Mouse (Mus musculus): Measurements from ENCODE around the gene Large1. TPM values are rescaled to one million over a fixed set of nuclear protein-coding genes. Genes with fewer than 3 reads are reported as not detected.
"Not testable (repeated sequence)": the region's sequence is repeated elsewhere in the genome, so short reads cannot be mapped to it uniquely, and the experiment has no call there.

Gene Large1
- polyA plus RNA-seq, 2 experiments: 15.0 to 20.6 TPM

DNA sequence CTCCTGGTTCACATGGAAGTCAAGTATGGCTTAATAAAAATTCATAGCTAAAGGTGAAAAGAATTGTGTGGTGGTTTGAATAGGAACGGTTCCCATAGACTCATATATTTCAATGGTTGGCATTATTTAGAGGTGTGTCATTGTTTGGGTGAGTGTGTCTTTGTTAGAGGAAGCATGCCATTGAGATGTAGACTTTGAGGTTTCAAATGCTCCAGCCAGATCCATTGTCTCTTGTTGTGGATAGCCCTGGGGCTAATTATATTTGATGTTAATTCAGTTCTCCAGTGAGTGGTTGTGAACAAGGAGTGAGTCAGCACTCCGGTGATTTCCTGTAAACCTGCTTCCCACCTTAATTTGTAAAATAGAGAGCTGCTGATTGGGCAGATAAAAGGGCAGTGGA, 362.9 kb downstream of the Large1 start:
- DNase-seq (ENCODE audit: low spot score) (no peak), ATAC-seq (ENCODE audit: low FRiP score, low read depth) (no peak)
- H3K4me2 ChIP-seq (replicated peaks; ENCODE audit: low read depth, low read length, severe bottlenecking): no peak overlapping the region
- H3K36me3 ChIP-seq (ENCODE audit: control insufficient read depth, insufficient read depth, low read length): no peaks in the 10 kb centered on the region
- no peaks in the 10 kb centered on the region for H3K9me3 ChIP-seq (ENCODE audit: control insufficient read depth, low read length)
- H3K9ac ChIP-seq (ENCODE audit: low read depth, low read length, severe bottlenecking): no peak overlapping the region
- H3K4me1 ChIP-seq (ENCODE audit: control insufficient read depth, insufficient read depth, low read length): no peaks in the 10 kb centered on the region
- H3K27ac ChIP-seq (replicated peaks; ENCODE audit: low read depth, low read length): no peak overlapping the region
- WGBS: 87% methylated on average over 2 of the region's 2 CpGs
- no peaks in the 10 kb centered on the region for H3K27me3 ChIP-seq (ENCODE audit: control insufficient read depth, insufficient read depth, low read length)
- TF ChIP-seq POLR2A (IDR thresholded peaks at IDR 0.05; ENCODE audit: borderline replicate concordance, extremely low read depth, insufficient read depth, insufficient read length): no peak
- H3K4me3 ChIP-seq (replicated peaks; ENCODE audit: low read length): no peak overlapping the region

DNA sequence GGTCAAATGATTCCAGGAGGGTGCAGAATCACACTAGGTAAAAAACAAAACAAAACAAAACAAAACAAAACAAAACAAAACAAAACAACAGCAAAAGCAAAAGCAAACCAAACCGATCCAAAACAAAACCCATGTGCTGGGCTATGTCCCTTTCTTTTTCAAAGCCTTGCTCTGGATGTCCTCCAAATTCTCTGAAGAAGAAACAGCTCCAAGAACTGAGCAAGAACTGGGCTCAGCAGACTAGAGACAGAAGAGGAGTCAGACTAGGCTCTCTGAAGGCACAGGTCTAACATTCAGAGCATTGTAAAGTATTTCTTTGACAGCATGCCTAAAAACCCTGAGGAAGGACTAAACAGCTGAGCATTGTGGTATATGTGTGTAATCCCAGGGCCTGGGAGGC, 370.5 kb downstream of the Large1 start:
- Histone ChIP-seq H3K4me2 (replicated peaks; ENCODE audit: low read depth, low read length, severe bottlenecking) (no peak overlapping the region), H3K27ac (replicated peaks; ENCODE audit: low read depth, low read length) (no peak overlapping the region), H3K4me1 (ENCODE audit: control insufficient read depth, insufficient read depth, low read length) (no peaks in the 10 kb centered on the region), H3K9me3 (ENCODE audit: control insufficient read depth, low read length) (no peaks in the 10 kb centered on the region), H3K27me3 (ENCODE audit: control insufficient read depth, insufficient read depth, low read length) (no peaks in the 10 kb centered on the region), H3K9ac (ENCODE audit: low read depth, low read length, severe bottlenecking) (no peak overlapping the region), H3K4me3 (replicated peaks; ENCODE audit: low read length) (no peak overlapping the region), H3K36me3 (ENCODE audit: control insufficient read depth, insufficient read depth, low read length) (no peaks in the 10 kb centered on the region)
- ATAC-seq (ENCODE audit: low FRiP score, low read depth): no peak
- TF ChIP-seq POLR2A (IDR thresholded peaks at IDR 0.05; ENCODE audit: borderline replicate concordance, extremely low read depth, insufficient read depth, insufficient read length): no peak
- DNase-seq (ENCODE audit: low spot score): no peak
- WGBS: 94% methylated on average over 1 of the region's 1 CpGs

DNA sequence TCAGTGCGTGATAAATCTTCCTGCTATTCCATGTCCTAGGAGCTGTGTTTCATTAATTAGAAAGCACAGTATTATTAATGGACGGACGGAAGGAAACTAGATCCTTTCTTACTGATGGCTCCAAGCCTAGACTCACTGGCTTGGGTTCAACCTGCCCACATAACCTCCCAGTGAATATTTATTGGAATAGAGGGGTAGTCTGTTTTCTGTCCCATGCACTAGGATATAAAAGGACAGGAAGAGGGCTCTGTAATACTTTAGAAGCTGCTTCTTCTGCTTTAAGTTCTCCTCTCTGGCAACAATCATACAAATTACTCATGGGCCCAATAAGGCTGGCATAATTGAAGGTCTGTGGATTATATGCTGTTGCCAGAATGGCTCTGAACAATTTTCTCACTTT, 398.3 kb downstream of the Large1 start:
- TF ChIP-seq POLR2A (IDR thresholded peaks at IDR 0.05; ENCODE audit: borderline replicate concordance, extremely low read depth, insufficient read depth, insufficient read length): no peak
- H3K27me3 ChIP-seq (ENCODE audit: control insufficient read depth, insufficient read depth, low read length): no peaks in the 10 kb centered on the region
- no peaks in the 10 kb centered on the region for H3K9me3 ChIP-seq (ENCODE audit: control insufficient read depth, low read length)
- ATAC-seq (ENCODE audit: low FRiP score, low read depth) (no peak), DNase-seq (ENCODE audit: low spot score) (no peak)
- H3K4me3 ChIP-seq (replicated peaks; ENCODE audit: low read length): no peak overlapping the region
- H3K4me2 ChIP-seq (replicated peaks; ENCODE audit: low read depth, low read length, severe bottlenecking): no peak overlapping the region
- no peaks in the 10 kb centered on the region for H3K36me3 ChIP-seq (ENCODE audit: control insufficient read depth, insufficient read depth, low read length)
- 62% methylated on average over 3 of the region's 3 CpGs for WGBS
- no peak overlapping the region for H3K27ac ChIP-seq (replicated peaks; ENCODE audit: low read depth, low read length)
- H3K9ac ChIP-seq (ENCODE audit: low read depth, low read length, severe bottlenecking): no peak overlapping the region
- no peaks in the 10 kb centered on the region for H3K4me1 ChIP-seq (ENCODE audit: control insufficient read depth, insufficient read depth, low read length)

DNA sequence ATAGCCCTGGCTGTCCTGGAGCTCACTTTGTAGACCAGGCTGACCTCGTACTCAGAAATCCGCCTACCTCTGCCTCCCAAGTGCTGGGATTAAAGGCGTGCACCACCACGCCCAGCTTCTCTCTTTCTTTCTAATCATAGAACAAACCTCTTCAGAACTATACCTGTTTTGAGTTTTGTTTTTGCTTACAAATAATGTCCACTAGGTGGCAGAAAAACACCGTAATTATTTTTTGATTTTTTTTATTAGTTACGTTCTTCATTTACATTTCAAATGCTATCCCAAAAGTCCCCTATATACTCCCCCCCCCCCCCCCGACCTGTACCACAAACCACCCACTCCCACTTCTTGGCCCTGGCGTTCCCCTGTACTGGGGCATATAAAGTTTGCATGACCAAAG, 411.9 kb downstream of the Large1 start:
- H3K27ac ChIP-seq (replicated peaks; ENCODE audit: low read depth, low read length); H3K9ac ChIP-seq (ENCODE audit: low read depth, low read length, severe bottlenecking); ATAC-seq (ENCODE audit: low FRiP score, low read depth); DNase-seq (ENCODE audit: low spot score); H3K4me1 ChIP-seq (ENCODE audit: control insufficient read depth, insufficient read depth, low read length); H3K27me3 ChIP-seq (ENCODE audit: control insufficient read depth, insufficient read depth, low read length); H3K36me3 ChIP-seq (ENCODE audit: control insufficient read depth, insufficient read depth, low read length); H3K4me2 ChIP-seq (replicated peaks; ENCODE audit: low read depth, low read length, severe bottlenecking); H3K4me3 ChIP-seq (replicated peaks; ENCODE audit: low read length); H3K9me3 ChIP-seq (ENCODE audit: control insufficient read depth, low read length): not testable (repeated sequence)
- WGBS: 76% methylated on average over 8 of the region's 8 CpGs

DNA sequence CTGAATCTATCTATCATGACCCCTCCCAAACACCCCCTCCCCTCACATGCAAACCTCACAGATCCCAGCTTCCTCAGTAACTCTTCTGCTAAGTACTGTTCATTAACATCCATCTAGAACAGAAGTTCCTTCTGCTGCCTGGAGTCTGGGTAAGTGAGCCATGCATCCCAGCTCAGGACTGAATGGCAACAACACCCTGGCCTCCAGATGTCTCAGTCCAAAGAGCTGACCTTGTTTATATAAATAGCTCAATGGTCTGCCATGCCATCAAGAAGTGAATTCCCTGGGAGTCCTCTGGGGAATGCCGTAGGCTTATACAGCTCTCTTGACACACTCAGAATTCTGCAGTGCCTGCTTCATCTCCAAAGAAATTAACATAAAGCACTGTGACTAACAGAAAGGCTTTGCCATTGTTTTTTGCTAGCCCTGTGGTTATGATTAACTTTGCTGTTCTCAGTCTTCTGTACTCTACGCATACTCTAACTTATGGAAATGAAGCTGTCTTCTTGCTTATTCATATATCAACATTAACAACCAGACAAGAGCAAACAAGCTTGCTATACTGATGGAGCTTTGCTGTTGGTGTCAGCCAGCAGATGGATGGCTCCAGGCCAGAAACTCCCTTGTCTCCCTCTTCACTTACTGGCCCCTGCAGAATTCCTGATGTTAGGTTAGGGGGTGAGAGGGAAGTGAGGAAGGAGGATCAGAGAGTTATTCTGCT, 434.0 kb downstream of the Large1 start:
- H3K4me2 ChIP-seq (replicated peaks; ENCODE audit: low read depth, low read length, severe bottlenecking): no peak overlapping the region
- H3K4me3 ChIP-seq (replicated peaks; ENCODE audit: low read length): no peak overlapping the region
- H3K4me1 ChIP-seq (ENCODE audit: control insufficient read depth, insufficient read depth, low read length): no peaks in the 10 kb centered on the region
- ATAC-seq (ENCODE audit: low FRiP score, low read depth) (no peak), DNase-seq (ENCODE audit: low spot score) (peak; percentile 14)
- H3K9ac ChIP-seq (ENCODE audit: low read depth, low read length, severe bottlenecking): no peak overlapping the region
- no peaks in the 10 kb centered on the region for H3K27me3 ChIP-seq (ENCODE audit: control insufficient read depth, insufficient read depth, low read length)
- H3K9me3 ChIP-seq (ENCODE audit: control insufficient read depth, low read length): no peaks in the 10 kb centered on the region
- H3K27ac ChIP-seq (replicated peaks; ENCODE audit: low read depth, low read length): no peak overlapping the region
- no peaks in the 10 kb centered on the region for H3K36me3 ChIP-seq (ENCODE audit: control insufficient read depth, insufficient read depth, low read length)
- 77% methylated on average over 2 of the region's 2 CpGs for WGBS
- no peak for TF ChIP-seq POLR2A (IDR thresholded peaks at IDR 0.05; ENCODE audit: borderline replicate concordance, extremely low read depth, insufficient read depth, insufficient read length)

DNA sequence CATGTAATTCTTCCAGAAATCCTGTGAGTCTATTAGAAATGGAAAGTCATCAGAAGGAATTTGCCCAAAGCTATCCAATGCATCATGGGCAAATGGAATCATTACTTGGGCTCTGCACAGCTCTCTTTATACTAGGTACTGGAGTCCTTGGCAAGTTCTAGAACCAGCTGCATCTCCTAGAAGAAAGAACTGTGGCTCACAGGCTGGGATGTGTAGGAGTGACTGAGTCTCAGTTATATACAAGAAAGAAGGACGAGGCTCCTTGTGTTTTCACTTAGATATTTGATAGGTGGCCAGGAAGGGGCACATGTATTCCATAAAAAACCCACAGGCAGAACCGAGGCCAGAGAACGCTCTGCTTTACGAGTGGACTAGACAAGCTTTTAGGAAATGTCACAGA, 447.8 kb downstream of the Large1 start:
- no peak overlapping the region for H3K9ac ChIP-seq (ENCODE audit: low read depth, low read length, severe bottlenecking)
- H3K4me2 ChIP-seq (replicated peaks; ENCODE audit: low read depth, low read length, severe bottlenecking): no peak overlapping the region
- no peak overlapping the region for H3K27ac ChIP-seq (replicated peaks; ENCODE audit: low read depth, low read length)
- H3K36me3 ChIP-seq (ENCODE audit: control insufficient read depth, insufficient read depth, low read length): no peaks in the 10 kb centered on the region
- TF ChIP-seq POLR2A (IDR thresholded peaks at IDR 0.05; ENCODE audit: borderline replicate concordance, extremely low read depth, insufficient read depth, insufficient read length): no peak
- H3K9me3 ChIP-seq (ENCODE audit: control insufficient read depth, low read length): no peaks in the 10 kb centered on the region
- ATAC-seq (ENCODE audit: low FRiP score, low read depth) (no peak), DNase-seq (ENCODE audit: low spot score) (no peak)
- H3K27me3 ChIP-seq (ENCODE audit: control insufficient read depth, insufficient read depth, low read length): no peaks in the 10 kb centered on the region
- H3K4me1 ChIP-seq (ENCODE audit: control insufficient read depth, insufficient read depth, low read length): no peaks in the 10 kb centered on the region
- no peak overlapping the region for H3K4me3 ChIP-seq (replicated peaks; ENCODE audit: low read length)
- WGBS: 45% methylated on average over 4 of the region's 4 CpGs

Measured in limb, embryonic 14.5 days (tissue).